Mouse (Mus musculus) CD4-positive, CD25-positive, alpha-beta regulatory T cell, adult 2 months (primary cell): ENCODE measurements around the gene Tmcc3.

Experiments used
- DNase-seq: peaks from one replicate; pipeline ENCODE4 v3.0.0-alpha.2; 2012; ENCODE audit warnings: low read depth, low spot score

The Tmcc3 gene

GRCm38 (mm10) chr10:94311511-94312006 is at the start of gene Tmcc3:
TSS of gene Tmcc3 (plus strand) at chr10:94311949.
- peak; percentile 3 for DNase-seq

DNA sequence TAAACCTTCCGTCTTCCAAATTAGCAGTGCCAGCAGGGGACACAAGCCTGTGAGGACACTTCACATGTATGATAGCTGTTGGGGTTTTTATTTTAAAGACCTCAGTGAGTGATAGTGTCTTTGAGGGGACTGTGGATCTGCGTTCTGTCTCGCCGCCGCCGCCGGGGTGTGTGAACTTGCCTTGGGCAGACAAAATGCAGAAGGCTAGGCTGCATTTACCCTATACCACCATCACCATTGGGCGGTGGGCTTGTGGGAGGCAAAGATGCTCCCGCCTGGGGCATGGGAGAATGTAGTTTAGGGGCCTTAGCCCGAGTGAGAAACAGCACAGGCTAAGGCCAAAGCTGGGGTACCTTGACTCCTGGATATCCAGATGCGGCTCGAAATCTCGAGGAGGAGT is 49.1 kb upstream of the Tmcc3 start:
- no peak for DNase-seq

DNA sequence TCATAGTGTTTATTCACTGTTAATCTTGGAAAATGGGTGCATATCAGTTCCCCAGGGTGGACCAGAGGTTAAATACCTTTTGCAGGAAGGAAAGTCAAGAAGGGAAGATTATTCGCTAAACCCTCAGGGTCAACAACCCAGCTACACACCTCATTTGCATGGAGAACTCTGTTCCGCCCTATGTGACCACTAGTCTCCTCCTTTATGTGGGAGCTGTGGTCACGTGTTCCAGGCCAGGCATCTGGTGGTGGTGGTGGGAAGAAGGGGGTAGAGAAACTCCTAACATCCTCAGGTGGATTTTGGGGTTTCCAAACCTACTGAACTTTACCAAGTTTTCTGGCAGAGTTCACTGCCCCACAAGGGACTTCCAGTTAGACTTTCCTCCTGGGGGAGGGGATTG is 48.5 kb upstream of the Tmcc3 start:
- no peak for DNase-seq

- no peak for DNase-seq
Measured at GRCm38 (mm10) chr10:94265656-94266542, 45.9 kb upstream of the Tmcc3 start.

DNA sequence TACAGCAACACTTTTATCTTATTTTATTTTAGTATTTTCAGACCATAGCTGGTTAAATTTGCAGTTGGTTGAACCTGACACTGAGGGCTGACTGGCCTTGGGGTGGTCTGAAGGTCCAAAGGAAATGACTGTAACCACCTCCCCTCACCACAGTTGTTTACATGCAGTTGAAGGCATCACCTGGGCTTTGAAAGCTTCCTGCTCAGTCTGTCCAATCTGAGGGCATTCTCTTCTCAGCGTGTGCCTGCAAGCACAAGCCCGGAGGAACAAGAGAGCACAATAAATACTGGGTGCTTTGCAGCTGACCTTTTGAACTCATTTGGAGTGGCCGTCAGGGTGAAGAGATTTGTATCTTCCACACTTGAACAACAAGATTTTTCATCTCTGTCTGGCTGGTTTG is 36.4 kb upstream of the Tmcc3 start:
- no peak for DNase-seq

DNA sequence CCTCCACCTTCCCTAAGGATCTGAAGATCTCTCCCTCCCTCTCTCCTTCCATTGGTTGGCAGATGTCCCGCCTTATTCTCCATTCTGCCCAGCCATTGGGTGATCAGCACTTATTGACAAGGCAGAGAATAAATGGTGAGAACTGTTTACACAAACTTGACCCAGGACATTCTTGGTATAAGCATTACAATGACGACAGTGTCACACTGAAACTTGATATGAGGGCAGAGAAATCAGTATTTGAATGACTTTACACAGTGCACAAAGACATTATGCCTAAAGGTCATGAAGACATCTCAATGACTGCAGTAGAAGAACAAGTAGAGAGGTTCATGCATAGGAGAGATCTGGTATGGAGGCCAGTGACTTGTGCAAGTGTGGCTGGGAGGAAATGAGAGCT is 35.2 kb upstream of the Tmcc3 start:
- no peak for DNase-seq

DNA sequence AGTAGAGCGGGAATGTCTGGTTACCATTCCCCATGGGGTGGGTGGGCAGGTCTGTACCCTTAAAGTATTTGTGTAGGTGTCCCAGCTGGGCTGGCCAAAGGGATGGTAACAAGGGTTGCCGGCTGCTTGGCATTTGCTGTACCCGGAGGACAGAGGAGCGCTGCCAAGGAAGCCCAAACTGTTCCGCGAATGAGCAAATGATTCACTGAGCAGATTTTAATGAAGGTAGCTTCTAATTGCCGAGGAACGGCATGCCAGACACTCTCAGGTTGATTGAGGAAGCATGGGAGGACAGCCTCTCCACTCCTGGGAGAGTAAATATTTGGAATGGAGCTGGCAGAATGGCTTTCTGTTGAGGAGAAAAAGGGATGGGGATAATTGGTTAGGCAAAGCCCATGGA is 29.6 kb upstream of the Tmcc3 start:
- no peak for DNase-seq

GRCm38 (mm10) chr10:94282797-94283196 is 29.0 kb upstream of the Tmcc3 start:
- no peak for DNase-seq

- no peak for DNase-seq
Measured at GRCm38 (mm10) chr10:94294437-94294836, 17.3 kb upstream of the Tmcc3 start.

- DNase-seq = no peak
Measured at GRCm38 (mm10) chr10:94294933-94295750, 16.6 kb upstream of the Tmcc3 start.

DNA sequence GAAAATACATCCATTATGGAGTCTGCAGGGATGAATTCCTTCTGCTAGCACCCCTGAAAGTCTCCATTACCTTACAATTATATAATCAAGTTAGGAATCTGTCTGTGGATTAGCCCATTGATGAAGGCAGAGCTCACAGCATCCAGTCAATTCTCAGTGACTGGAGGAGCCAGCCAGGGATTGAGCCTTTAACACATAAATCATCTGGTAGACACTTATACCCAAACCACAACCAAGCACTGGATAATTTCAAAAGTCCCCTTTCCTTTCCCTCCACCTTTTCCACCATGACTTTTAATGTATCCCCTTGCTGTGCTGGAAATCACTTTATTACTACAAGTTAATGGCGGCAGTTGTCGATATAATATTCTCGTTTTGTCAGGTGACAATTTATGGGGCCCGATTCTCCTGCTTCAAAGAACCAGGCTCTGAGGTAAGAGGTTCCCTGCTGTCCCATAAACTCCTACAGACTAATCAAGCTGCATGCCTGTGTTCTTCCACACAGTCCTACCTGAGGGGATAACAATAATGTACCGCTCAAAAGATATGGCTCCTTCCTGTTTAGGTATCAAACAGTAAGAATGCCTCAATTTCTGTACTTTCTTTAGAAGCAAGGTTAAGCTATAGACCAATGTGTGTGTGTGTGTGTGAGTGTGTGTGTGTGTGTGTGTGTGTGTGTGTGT is 15.7 kb upstream of the Tmcc3 start:
- no peak for DNase-seq

DNA sequence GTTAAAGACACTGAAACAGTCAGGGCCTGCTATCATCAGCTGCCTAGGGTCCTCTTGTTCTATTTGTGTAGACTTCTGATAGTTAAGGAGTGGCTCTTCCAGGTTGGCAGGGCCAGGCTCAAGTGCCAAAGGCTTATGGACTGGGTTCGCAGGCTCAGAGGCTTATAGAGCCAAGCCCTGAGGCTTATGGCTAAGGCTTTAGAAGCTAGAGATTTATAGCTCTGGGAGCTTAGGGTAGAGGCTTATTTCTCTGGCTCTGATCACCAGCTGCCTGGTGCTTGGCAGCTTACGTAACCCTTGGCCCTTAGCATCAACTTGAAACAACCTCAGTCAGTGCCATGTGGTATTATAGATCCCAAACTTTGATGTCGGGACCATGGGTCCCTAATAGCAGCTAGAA is 13.3 kb upstream of the Tmcc3 start, which contains the start of gene Gm4792:
Gm4792 (minus strand) TSS at position 233 of the 400 bp plus-strand sequence.
- DNase-seq = no peak

- DNase-seq = no peak
Measured at GRCm38 (mm10) chr10:94299301-94299700, 12.4 kb upstream of the Tmcc3 start.

DNA sequence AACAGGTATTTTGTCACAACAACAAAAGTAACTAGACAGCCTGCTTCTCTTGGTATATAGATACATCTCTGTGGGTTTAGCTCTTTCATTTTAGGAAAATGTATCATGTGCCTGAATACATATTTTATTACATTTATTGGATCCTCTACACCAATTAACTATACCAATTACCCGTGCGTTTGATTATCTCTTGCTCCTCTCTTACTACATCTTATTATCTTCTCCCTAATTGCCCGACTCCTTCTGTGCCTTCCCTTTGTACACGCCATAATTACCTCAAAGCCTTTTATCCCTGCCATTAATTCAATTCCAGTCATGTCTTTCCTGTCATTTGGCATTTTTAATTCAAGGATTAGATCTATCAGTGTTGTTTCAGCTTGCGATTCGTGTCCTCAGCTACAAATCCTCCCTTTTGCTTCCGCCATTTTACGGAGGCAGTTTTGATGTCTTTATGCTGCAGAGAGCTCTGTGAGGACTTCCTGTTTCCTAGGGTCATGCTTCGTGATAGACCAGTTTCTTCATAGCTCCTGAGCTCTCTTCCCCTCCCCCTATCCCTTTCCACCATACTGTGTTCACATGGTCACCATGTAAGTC is 7.6 kb upstream of the Tmcc3 start:
- no peak for DNase-seq

DNA sequence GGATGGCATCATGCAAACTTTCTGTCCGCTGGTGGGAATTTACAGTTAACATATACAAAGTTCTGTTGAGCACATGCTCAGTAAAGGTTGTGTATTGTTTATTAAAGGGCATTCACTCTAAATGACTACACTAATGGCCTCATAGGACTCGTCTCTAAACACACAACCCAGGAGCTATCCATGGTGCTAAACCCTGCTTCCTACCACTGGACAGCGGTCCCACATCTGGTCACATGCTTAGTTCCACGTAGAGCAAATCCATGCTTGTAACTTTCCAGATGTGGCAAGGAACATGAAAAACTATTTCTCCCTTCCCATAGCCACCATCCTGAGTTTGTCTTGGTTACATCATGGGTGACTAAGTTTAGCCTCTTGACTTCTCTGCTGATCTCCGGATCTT is 6.2 kb upstream of the Tmcc3 start:
- no peak for DNase-seq

GRCm38 (mm10) chr10:94310499-94311267 is 1.1 kb upstream of the Tmcc3 start:
- no peak for DNase-seq

DNA sequence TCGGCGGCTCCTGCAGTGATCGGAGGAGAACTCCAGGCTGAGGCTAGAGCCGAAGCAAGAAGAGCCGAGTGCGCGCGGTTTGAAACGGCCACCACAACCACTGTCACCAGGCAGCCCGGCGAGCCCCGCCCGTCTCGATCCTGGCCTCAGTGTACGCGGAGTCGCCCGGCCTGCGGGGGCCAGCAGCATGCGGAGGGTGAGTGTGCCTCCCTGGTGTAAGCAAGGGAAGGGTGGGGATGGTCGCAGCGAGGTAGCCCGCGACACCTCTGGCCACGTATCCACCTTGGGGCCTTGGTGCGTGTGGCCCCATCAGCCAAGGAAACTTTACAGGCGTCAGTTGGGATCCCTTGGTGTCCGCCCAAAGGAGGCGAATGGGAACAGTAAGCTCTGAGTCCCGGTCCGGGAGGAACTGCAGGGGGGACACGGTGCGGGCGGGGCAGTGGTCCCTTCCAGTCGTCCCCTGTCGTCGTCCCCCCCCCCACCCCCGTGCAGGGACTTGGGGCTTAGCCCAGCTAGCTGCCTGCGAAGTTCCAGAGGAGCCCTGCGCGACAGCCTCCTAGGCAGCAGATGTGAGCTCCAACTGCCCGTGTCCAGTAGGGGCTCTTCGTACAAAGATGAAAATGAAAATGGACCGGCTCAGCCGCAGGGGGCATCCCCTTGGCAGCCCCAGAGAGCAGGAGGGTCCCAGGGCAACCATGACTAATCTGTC is 412 bp downstream of the Tmcc3 start:
- peak; percentile 5 for DNase-seq

GRCm38 (mm10) chr10:94313146-94313545 is 1.4 kb downstream of the Tmcc3 start:
- DNase-seq = no peak

DNA sequence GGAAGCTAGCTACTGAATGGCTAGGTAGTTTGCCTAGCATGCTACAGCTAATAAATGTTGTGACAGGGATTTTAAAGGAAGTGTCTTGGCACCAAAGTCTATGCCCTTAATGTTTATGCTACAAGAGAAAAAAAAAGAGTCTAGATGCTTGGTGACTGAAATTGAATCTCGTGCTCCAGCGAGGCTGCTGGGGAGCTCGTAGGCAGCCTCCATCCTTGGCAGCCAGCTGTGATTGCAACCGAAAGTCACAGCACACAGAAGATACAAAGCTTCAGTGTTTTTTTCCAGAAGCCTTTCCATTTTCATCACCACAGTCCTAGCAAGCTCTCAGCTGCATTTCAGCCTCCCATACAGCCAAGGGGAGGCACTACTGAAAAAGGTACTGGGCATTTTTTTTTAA is 6.8 kb downstream of the Tmcc3 start:
- DNase-seq = no peak

GRCm38 (mm10) chr10:94329962-94330361 is 18.2 kb downstream of the Tmcc3 start:
- no peak for DNase-seq
